Mouse (Mus musculus) CH12.LX (cell line): ENCODE results near the gene Tmbim6. TPM values are rescaled to one million over a fixed set of nuclear protein-coding genes. Genes with fewer than 3 reads are reported as not detected.

Source experiments
- DNase-seq: peaks from one replicate; pipeline ENCODE4 v3.0.0-alpha.2; 2013; ENCODE audit errors: extremely low read depth
- H3K27ac ChIP-seq: 2 replicates; pipeline ENCODE4 v1.5.1; 2012; ENCODE audit warnings: low read depth, mild to moderate bottlenecking, control low read depth, moderate library complexity; ENCODE audit not compliant: insufficient read depth
- H3K27me3 ChIP-seq: replicated peaks from 2 replicates; pipeline ENCODE3; 2012; ENCODE audit warnings: inconsistent platforms
- H3K36me3 ChIP-seq, 2 experiments: replicated peaks in 1 of 2; 2 replicates each; pipeline versions ENCODE3 to v1.6.1; 2012; ENCODE audit warnings: inconsistent platforms in 1 of 2, low read length in 1 of 2, mild to moderate bottlenecking in 1 of 2, mixed read lengths in 1 of 2, moderate library complexity in 1 of 2; ENCODE audit not compliant: control insufficient read depth in 1 of 2, insufficient read depth in 1 of 2
- H3K4me1 ChIP-seq, 2 experiments: 2 replicates each; pipeline ENCODE4 v1.6.1; 2012; ENCODE audit warnings: inconsistent platforms in 1 of 2, moderate library complexity in 1 of 2; ENCODE audit not compliant: insufficient read depth in 2 of 2, control insufficient read depth in 1 of 2
- H3K4me2 ChIP-seq: 2 replicates; pipeline ENCODE4 v1.6.1; 2012; ENCODE audit warnings: low read depth, mild to moderate bottlenecking, control low read depth; ENCODE audit not compliant: poor library complexity, insufficient read depth, severe bottlenecking
- H3K4me3 ChIP-seq, 3 experiments: fragments of 150-350 bp in 1 of 3; sonication (generic) in 1 of 3; replicated peaks in 1 of 3; 2 replicates each; pipeline versions ENCODE3 to v1.5.1; 2011 to 2012; ENCODE audit warnings: low read depth in 2 of 3, low read length in 2 of 3, mild to moderate bottlenecking in 2 of 3, moderate library complexity in 2 of 3, control low read depth in 1 of 3, improper control_type of control experiment in 1 of 3, inconsistent platforms in 1 of 3, mixed read lengths in 1 of 3; ENCODE audit not compliant: poor library complexity in 1 of 3
- H3K79me2 ChIP-seq: replicated peaks from 2 replicates; pipeline ENCODE4 v1.6.1; 2012; ENCODE audit warnings: mild to moderate bottlenecking, moderate library complexity; ENCODE audit not compliant: control insufficient read depth, poor library complexity, insufficient read depth, severe bottlenecking; ENCODE audit errors: extremely low read depth
- H3K9ac ChIP-seq: 2 replicates; pipeline ENCODE4 v1.6.1; 2012; ENCODE audit warnings: low read depth, mild to moderate bottlenecking, control low read depth, moderate library complexity; ENCODE audit not compliant: insufficient read depth
- H3K9me3 ChIP-seq: replicated peaks from 2 replicates; pipeline ENCODE3; 2012; ENCODE audit warnings: low read length, inconsistent platforms, mixed read lengths
- CHD2 ChIP-seq: IDR thresholded peaks from 2 replicates; pipeline ENCODE4 v1.6.1; 2011; ENCODE audit warnings: low read length, improper control_type of control experiment
- E2F4 ChIP-seq: IDR thresholded peaks from 2 replicates; pipeline ENCODE4 v1.6.1; 2011; ENCODE audit warnings: low read depth, low read length, improper control_type of control experiment; ENCODE audit not compliant: insufficient replicate concordance
- ELF1 ChIP-seq: IDR thresholded peaks from 2 replicates; pipeline ENCODE4 v1.6.1; 2014; ENCODE audit warnings: low read depth, mild to moderate bottlenecking, inconsistent platforms, low read length, improper control_type of control experiment
- EP300 ChIP-seq: IDR thresholded peaks from 2 replicates; pipeline ENCODE4 v1.6.1; 2011; ENCODE audit warnings: low read length, improper control_type of control experiment
- ETS1 ChIP-seq: conservative IDR thresholded peaks from 2 replicates; pipeline ENCODE4 v1.6.1; 2012; ENCODE audit warnings: low read depth, mild to moderate bottlenecking, inconsistent platforms, low read length, improper control_type of control experiment, moderate library complexity
- GABPA ChIP-seq: IDR thresholded peaks from 2 replicates; pipeline ENCODE4 v1.6.1; 2012; ENCODE audit warnings: low read depth, low read length, improper control_type of control experiment, inconsistent platforms; ENCODE audit not compliant: insufficient replicate concordance
- HCFC1 ChIP-seq: IDR thresholded peaks from 2 replicates; pipeline ENCODE4 v1.6.1; 2012; ENCODE audit warnings: low read depth, mild to moderate bottlenecking, inconsistent platforms, low read length, improper control_type of control experiment
- IRF4 ChIP-seq: IDR thresholded peaks from 2 replicates; pipeline ENCODE4 v1.6.1; 2014; ENCODE audit warnings: low read depth, mild to moderate bottlenecking, inconsistent platforms, low read length, improper control_type of control experiment
- MAFK ChIP-seq: IDR thresholded peaks from 2 replicates; pipeline ENCODE4 v1.6.1; 2011; ENCODE audit warnings: low read length, improper control_type of control experiment; ENCODE audit not compliant: insufficient replicate concordance
- MAX ChIP-seq: IDR thresholded peaks from 2 replicates; pipeline ENCODE4 v1.6.1; 2011; ENCODE audit warnings: low read length, improper control_type of control experiment
- MAZ ChIP-seq: IDR thresholded peaks from 2 replicates; pipeline ENCODE4 v1.6.1; 2012; ENCODE audit warnings: low read depth, mild to moderate bottlenecking, inconsistent platforms, low read length, improper control_type of control experiment, moderate library complexity
- MXI1 ChIP-seq: IDR thresholded peaks from 2 replicates; pipeline ENCODE4 v1.6.1; 2011; ENCODE audit warnings: mild to moderate bottlenecking, low read depth, low read length, improper control_type of control experiment
- NELFE ChIP-seq: IDR thresholded peaks from 2 replicates; pipeline ENCODE4 v1.6.1; 2011; ENCODE audit warnings: low read depth, low read length, improper control_type of control experiment
- RCOR1 ChIP-seq: conservative IDR thresholded peaks from 2 replicates; pipeline ENCODE4 v1.6.1; 2012; ENCODE audit warnings: low read depth, mild to moderate bottlenecking, inconsistent platforms, low read length, improper control_type of control experiment
- SMC3 ChIP-seq: IDR thresholded peaks from 2 replicates; pipeline ENCODE4 v1.6.1; 2011; ENCODE audit warnings: low read depth, low read length, improper control_type of control experiment
- TCF12 ChIP-seq: IDR thresholded peaks from 2 replicates; pipeline ENCODE4 v1.6.1; 2014; ENCODE audit warnings: low read depth, mild to moderate bottlenecking, inconsistent platforms, low read length, improper control_type of control experiment
- ZKSCAN1 ChIP-seq: IDR thresholded peaks from 2 replicates; pipeline ENCODE4 v1.6.1; 2012; ENCODE audit warnings: low read depth, inconsistent platforms, low read length, improper control_type of control experiment, borderline replicate concordance
- ZNF384 ChIP-seq: IDR thresholded peaks from 2 replicates; pipeline ENCODE4 v1.6.1; 2012; ENCODE audit warnings: low read depth, low read length, improper control_type of control experiment, inconsistent platforms
- dilution Hi-C: fragments of 300-500 bp; cut with MboI; formaldehyde crosslinking; loops from 2 replicates; pipeline ENCODE4 v1.14.3; 2020; ENCODE audit warnings: low sequenced_read_pairs; ENCODE audit not compliant: extremely low pct_unique_long_range_greater_than_20kb, extremely low pct_ligation_motif_present
- in situ Hi-C: fragments of 300-500 bp; cut with MboI; formaldehyde crosslinking; loops from 3 replicates; pipeline ENCODE4 v1.14.3; 2019; ENCODE audit warnings: low sequenced_read_pairs, low pct_ligation_motif_present, low pct_unique_long_range_greater_than_20kb, mixed read lengths
- polyA plus RNA-seq: library from polyadenylated mRNA; unstranded; fragments of >175 nt; gene quantifications from 2 replicates; pipeline ENCODE4 v1.2.1, GENCODE M21; 2012; ENCODE audit warnings: low read depth; ENCODE audit not compliant: insufficient read length
- total RNA-seq, 2 experiments: library from RNA; depleted of rRNA; stranded (reverse); fragments of 300-350 nt in 1 of 2; fragments of >200 nt in 1 of 2; gene quantifications; 2 replicates each; pipeline ENCODE4 v1.2.3; 2012 to 2014

The Tmbim6 gene
- total and polyA plus RNA-seq, 3 experiments = 268 to 329 (median 269) TPM

DNA sequence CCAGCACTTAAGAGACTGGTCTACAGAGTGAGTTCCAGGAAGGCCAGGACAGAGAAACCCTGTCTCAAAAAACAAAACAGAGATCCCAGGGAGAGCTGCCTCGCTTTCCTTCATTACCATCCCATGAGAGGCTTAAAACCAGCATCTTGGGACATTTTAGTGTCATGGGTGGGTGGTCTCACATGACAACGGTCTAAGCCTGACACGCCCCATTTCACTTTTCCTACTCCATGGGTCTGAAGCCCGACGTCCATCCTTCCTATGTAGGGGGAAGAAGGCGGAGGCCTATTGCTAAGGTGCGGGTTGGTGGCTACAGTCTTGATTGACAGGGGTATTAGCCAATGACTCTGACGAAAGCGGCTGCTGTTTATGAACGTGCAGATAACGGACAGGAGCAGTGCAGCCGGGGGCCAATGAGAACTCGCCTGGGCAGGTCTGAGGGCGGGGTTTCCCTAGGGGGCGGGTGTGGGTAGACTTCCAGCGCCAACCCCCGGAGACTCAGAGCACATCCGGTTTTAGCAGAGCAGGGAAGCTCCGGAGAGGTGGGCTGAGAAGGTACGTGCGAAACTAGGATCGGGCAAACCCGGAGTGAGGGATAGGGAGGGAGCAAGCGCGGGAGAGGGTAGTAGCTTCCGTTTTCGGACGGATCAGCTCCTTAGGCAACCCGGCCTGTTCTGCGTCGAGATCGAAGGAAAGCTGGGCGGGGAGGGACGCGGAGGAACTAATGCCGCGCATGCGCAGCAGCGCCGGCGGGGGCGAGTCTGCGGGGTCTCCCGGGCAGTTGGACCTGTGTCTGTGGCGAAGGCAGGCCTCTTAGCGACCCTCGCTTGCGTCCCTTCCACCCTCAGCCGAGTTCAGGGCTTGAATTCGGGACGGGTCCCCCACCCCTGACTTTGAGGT is at the start of gene Tmbim6 (continued):
- TF ChIP-seq MAFK = no peak

DNA sequence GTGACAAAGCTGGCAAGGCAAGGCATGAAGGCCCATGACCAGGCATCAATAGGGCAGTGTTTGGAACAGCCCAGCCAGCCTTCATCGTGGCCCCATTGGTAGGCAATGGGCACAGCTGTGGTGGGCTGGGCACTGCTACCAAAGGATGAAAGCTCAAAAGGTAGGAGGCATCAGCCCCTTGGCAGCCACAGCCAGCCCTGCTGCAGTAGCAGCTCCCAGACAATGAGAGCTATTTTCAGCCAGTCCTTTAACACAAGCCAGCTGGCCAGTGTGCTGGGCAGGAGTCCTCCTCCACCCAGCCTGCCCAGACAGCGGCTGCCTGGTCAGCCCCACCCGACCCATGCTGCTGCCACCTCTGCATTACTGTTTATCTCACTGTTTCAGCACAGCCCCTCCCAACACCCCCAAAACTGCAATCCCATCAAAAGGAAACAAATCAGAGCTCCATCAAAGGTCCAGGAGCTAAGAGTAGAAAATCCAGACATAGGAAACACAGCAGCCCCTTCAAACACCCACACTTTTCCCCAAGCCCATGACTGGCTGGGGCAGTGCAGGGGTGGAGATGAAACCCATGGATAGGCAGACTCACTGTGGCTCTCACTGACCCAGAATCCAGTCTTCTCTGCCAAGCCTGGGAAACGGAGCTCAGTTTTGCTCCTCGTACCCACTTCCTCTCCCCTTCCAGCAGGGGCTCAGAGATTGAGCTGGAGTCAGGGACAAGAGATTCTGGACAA is 49.1 kb upstream of the Tmbim6 start:
- H3K36me3 ChIP-seq = peaks cover 0 to 15% of the 10 kb centered on the region in 2 experiments
- no peak for DNase-seq
- peak overlapping the region in 1 of 3 experiments; percentile 2 for H3K4me3 ChIP-seq
- peaks cover 12% of the 10 kb centered on the region for H3K79me2 ChIP-seq
- no peak overlapping the region for H3K9ac ChIP-seq
- in situ Hi-C loops (no loop called here), dilution Hi-C loops (no loop called here)
- no peaks in the 10 kb centered on the region for H3K9me3 ChIP-seq
- H3K4me2 ChIP-seq = no peak overlapping the region
- TF ChIP-seq ELF1 = no peak
- no peak for TF ChIP-seq E2F4
- no peak for TF ChIP-seq ETS1
- TF ChIP-seq TCF12 = no peak
- no peak for TF ChIP-seq HCFC1
- no peak for TF ChIP-seq ZKSCAN1
- TF ChIP-seq SMC3 = no peak
- no peak for TF ChIP-seq MXI1
- TF ChIP-seq IRF4 = no peak
- no peak for TF ChIP-seq ZNF384
- no peak for TF ChIP-seq EP300
- no peak for TF ChIP-seq MAZ
- no peak for TF ChIP-seq RCOR1
- no peak for TF ChIP-seq MAX
- no peak for TF ChIP-seq CHD2
- TF ChIP-seq GABPA = no peak
- TF ChIP-seq NELFE = no peak
- H3K27ac ChIP-seq = no peak overlapping the region
- no peaks in the 10 kb centered on the region for H3K27me3 ChIP-seq
- peaks cover 61 to 99% of the 10 kb centered on the region in 2 experiments for H3K4me1 ChIP-seq
